Mouse (Mus musculus): Measurements from ENCODE around the gene Golga7b.

The Golga7b gene

DNA sequence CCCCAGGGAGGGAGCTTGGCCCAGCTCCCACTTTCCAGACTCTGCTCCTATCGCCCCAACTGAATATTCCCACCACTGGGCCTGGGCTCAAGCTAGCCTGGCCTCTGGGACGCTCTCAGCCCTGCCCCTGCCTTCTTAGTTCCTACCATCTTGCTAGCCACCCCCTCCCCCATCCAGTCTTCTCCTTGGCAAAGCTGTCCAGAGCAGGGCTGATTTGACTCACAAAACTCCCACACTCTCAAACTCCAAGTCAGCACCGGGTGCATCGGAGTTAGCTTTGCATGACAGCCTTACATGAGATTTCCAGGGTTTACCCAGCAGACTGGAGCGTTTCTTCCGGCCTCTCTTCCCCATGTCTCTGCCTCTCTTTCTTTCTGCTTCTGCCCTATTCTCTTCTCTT is 45.8 kb downstream of the Golga7b start:
- no peak for DNase-seq (ENCODE audit: low spot score in 2 of 2)

DNA sequence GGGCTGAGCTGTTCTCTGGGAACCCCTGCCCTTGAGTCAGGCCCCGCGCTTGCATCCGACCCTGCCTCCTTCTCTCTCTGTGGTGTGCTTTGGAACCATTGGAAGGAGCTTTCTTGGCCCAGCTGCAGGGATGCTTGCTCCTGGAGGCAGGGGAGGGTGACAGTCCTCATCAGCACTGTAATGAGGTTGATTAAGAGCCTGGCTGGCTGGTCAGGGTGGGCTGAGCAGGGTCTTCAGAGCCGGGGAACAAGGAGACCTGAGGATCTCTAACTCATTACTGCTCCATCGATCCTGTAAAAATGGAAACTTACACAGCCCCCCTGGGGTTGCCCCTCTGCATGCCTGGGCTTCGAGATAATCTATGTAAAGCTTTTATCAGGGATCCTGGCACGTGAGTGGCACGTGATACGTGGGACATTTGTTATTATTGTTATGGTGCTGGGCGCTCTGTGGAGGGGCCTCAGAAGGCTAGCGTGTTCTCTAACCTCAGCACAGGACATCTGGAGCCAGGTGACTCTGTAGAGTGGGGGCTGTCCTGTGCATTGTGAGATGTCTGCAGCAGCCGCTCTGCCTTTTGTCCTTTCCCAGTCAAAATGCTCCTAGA is 55.9 kb downstream of the Golga7b start:
- no peak for DNase-seq (ENCODE audit: low spot score in 2 of 2)

DNA sequence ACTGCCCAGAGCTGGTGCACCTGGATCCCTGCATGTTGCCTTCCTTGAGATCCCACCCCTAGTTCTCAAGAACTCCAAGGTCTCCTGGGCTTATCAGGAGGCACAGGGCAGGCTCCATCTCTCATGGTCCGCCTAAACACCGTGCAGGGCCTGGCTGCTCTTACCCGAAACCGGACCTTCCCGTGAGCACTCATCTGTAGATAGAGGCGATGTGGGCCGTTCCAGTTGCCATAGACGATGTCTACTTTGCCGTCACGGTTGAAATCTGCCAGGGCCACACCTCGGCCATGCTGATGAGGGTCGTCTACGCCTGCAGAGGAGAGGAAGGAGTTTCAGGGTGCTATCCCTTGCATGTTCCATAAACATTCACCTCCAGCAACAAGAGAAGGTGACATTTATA is 57.1 kb downstream of the Golga7b start:
- no peak for DNase-seq (ENCODE audit: low spot score in 2 of 2)

DNA sequence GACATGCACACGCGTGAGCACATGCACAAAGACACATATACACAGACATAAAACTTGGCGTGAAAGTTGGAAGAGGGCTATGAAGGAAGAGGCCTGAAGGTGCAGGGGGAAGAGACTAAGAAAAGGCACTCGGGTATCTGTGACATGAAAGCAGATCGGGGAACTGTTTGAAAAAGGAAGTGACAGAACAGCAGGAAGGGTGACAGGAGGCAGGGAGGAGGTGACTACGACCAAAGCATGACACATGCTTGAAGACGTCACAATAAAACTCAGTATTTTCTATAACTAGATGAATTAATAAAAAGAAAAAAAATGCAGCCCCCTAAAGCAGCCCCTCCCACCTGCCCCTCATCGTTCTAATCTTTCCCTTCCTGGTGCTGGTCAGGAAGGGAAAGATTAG is 58.4 kb downstream of the Golga7b start:
- DNase-seq (ENCODE audit: low spot score in 2 of 2): no peak

DNA sequence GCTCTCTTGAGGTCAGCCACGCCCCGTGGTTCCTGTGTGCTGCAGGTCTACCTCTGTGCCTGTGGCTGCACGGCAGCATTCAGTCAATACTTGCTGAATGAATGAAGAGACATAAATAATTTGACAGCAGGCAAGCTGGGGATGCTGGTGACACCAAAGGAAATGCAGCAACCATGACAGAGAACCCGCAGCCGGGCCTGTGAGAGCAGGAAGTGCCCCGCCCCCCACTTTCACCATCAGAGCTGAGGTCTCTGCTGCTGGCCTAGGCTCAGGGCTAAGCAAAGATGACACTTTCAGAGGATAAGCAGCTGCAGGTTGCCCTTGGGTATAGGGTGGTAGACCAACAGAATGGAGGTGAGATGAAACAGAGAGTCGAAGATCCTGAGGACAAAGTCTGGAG is 58.8 kb downstream of the Golga7b start:
- no peak for DNase-seq (ENCODE audit: low spot score in 2 of 2)

DNA sequence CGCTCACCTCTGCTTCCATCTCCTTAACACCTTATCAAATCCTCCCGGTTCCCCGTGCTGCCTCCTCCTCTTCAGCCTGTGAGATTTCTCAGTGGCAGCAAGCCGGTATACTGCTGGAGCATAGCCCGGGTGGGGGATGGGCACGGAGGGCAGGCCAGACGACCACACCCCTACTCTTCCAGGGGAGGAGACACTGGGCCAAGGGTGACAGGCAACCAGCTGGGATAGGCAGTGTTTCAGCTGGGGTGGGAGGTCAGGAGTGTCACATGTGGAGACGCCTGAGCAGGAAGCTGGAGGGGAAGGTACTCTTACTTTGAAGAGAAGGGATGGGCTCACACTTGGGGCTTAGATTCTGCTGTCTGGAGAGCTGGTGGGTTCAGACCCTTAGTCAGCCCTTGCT is 59.6 kb downstream of the Golga7b start:
- no peak for DNase-seq (ENCODE audit: low spot score in 2 of 2)

DNA sequence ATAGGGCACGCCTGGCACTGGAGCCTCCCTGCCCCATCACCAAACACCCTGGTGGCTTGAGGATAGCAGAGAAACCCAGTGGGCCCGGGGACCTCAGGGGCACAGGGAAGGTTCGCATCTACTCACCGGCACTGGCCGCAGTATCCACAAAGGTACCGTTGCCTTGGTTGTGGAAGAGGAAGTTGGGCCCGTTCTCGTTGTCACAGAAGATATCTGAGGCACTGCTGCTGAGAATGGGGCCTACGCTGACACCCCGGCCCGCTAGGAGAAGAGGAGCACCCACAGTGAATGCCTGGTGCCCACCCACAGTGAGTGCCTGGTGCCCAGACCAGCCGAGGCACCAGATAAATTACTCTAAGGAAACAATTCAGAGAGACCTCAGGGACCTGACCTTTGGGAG is 61.6 kb downstream of the Golga7b start:
- no peak for DNase-seq (ENCODE audit: low spot score in 2 of 2)

DNA sequence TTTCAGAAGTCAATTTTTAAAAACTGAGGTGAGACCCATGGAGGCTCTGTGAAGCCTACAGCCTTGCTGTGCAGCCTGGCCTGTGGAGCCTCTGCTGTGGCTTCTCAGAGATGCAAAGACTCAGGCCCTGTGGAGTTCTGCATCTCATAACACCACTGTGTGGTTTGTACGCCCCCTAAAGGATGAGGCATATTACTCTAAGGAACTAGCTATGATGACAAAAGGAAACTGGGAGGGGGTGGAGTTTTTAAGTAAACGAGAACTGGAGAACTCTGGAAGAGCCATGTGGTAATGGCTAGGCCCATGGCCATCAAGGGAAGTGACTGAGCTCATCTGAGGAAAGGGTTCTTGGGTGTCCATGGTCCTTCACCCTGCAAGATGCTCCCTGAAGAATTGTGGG is 64.0 kb downstream of the Golga7b start:
- no peak for DNase-seq (ENCODE audit: low spot score in 2 of 2)

DNA sequence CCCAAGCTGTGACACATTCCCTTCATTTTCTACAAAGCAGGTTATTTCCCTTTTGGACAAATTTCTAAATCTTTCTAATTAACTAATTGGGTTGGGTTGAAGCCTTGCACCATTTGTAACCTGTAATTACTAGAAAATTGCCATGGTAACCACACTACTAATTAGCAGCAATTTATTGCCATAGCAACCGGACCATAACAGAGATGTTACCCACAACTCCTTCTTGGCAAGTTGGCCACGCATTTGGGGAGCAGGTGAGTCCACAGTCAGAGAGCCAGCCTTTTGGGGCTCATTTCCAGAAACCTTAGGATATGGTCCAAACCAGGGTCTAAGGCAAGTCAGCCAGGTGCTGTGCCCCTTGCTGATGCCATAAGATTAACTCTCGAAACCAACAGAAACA is 64.8 kb downstream of the Golga7b start:
- no peak for DNase-seq (ENCODE audit: low spot score in 2 of 2)

DNA sequence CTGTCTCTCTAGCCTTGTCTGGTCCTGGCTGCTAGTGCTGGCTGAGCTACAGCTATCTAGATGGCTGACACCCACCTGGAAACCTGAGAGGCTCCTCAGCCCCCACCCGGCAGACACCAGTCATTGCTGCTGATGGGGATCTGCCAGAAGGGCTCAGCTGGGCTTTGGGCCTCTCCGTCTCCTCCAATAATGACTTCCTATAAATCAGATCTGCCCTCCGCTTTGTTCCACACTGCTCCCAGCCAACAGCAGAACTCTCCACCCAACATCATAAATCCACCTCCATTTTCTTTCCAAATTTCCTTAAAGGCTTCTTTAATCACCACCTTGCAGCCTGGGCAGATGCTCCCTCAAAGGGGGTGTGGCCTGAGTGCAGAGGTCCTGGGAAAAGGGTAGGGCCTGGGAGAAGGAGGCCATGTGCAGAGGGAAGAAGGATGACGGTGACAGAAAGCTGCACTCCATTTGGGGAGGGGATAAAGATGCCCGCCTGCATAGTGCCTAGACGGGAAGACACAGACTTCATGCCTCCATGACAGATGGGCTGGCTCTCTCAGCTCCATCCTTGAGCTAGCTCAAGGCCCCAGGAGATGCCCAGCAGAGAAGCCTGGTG is 67.8 kb downstream of the Golga7b start:
- no peak for DNase-seq (ENCODE audit: low spot score in 2 of 2)

DNA sequence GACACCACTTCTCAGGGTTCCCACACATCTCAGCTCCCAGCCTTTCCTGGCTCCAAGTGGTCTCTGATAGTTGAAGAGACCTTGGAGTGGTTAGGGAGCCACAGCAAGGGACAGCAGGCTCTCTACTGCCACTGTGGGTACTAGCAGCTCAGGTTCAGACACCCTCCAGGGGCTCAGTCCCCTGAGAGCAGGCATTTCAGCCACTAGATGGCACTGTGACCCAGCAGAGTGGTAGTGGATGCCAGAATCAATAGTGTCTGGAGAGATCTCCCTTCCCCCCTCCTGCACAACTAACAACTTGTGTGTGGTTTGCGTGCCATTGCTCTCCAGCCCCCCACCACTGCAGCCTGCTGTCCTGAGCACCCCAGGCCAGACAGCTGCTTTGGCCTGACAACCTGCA is 68.5 kb downstream of the Golga7b start:
- DNase-seq (ENCODE audit: low spot score in 2 of 2): peak; percentile 48 to 93

DNA sequence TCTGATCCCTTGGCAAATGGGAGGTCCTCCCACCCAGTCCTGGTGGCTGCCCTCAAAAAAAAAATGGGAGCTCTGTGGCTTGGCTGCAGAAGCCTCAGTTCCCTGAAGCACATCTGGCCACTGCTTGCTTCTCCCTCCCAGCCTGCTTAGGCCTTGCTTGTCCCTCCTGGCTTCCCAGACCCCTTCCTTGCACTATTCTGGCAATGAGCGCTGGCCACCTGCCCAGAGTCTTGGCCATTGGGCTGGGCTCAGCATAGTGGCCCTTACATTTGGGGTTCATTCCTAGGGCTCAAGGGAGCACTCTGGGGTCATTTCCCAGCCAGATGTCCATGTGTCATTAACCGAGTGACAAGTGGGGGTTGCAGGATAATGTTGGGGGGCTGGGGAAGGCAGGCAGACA is 69.2 kb downstream of the Golga7b start:
- DNase-seq (ENCODE audit: low spot score in 2 of 2): peak in 1 of 2 experiments; percentile 42

DNA sequence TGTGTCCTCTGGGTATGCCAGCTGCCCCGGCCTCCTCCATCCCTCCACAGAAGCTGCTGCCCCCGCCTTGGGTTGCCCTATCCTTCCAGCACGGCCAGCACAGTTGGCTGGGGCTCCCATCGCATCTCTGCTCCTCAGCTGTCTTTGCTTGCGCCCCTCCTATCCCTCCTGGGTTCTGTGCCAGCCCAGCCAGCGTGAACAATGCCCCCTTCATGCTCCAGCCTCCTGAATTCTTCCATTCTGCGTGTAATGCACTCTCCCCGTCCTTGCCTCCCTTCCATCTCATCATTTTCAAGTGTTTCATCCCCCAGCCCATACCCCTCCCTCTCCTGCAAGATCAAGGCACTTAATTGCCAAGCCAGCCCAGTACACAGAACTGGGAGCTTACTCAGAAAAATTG is 69.6 kb downstream of the Golga7b start:
- DNase-seq (ENCODE audit: low spot score in 2 of 2): peak; percentile 35 to 58

DNA sequence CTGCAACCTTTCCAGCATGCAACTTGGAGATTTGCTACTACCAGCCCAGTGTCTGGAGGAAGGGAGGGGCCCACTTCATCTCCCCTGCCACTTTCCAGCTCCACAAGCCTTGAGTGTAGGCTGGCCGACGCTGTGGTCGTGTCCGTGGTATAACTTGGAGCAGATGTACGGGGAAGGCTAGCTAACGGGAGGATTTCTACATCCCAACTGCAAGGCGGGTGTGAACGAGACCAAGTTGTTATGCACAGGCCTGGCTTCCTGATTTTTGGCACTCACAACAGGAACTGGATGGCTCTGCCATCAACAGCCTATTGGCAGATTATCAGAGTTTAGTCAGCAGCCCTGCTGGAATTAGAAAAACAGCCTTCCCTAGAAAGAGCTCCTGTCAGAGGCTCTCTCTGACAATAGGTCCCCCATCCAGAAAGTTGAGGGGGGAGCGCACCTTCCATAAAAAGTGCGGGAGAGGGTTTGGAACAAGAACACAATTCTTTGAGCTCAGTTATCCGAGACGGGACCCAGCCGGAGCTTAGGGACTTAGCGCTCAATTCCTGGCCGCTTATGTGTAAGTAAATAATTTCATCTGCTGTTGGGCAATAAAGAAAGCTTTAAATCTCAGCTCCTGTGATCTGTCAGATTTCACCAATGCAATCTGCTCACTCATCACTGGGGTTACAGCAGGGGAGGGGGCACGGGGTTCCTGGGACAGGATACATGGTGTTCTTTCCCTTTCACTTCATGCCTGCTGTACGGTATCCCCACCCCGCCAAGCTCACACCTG is 70.5 kb downstream of the Golga7b start:
- peak; percentile 58 to 69 for DNase-seq (ENCODE audit: low spot score in 2 of 2)
